Mouse (Mus musculus) layer of hippocampus, postnatal 36 days (tissue): ENCODE measurements around the gene Fam110a. TPM values are rescaled to one million over a fixed set of nuclear protein-coding genes. Genes with fewer than 3 reads are reported as not detected.

Experiments
- DNase-seq, 2 experiments: peaks; one replicate each; pipeline ENCODE4 v3.0.0; 2022
- microRNA-seq, 2 experiments: library from miRNA; unstranded; fragments of <30 nt; microRNA quantifications; one replicate each; pipeline ENCODE4 v1.2.0; 2021
- total RNA-seq, 2 experiments: library from RNA; stranded (reverse); gene quantifications; 2 replicates each; pipeline ENCODE4 v1.2.3; 2021

Gene Fam110a
- total RNA-seq, 2 experiments from 2014 or later = 7.2 to 7.4 TPM

GRCm38 (mm10) chr2:151930389-151931074 is 49.5 kb downstream of the Fam110a start:
- DNase-seq = peak; percentile 81 to 84

GRCm38 (mm10) chr2:151927103-151927502 is 52.9 kb downstream of the Fam110a start:
- DNase-seq = no peak

DNA sequence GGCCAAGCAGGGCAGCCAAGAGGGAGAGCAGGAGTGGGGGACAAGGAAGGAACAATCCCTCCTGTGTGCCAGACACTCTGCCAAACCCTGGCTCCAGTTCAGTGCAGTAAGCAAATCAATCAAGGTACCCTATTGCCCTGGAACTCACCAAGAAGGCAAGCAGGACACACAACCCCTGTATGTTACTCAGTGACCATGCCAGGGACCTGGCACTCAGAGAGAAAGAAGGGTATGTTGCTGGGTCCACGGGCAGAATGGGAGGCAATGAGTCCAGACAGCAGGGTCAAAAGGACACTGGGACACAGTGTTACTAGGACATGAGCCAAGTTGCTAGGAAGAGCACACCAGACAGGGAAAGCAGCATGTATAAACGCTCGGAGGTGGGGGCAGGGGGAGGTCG is 54.3 kb downstream of the Fam110a start:
- no peak for DNase-seq

DNA sequence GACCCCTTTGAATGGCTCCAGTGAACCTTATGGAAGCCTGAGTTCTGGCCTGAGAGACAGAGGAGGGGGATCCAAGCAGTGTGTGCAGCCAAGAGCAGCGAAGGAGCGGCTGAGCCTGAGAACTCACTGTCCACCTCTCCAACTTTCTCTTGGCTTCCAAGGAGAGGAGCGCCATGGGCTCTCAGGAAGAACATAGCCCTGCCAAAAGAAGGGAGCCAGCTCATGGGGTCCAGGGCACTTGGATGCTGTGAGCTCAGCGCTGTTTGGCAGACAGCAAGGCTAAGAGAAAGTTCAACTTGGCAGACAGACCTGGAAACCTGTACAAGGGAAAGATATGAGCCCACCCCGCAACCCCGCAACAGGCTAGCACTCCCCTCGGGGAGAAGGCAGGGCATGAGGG is 55.7 kb downstream of the Fam110a start:
- DNase-seq = no peak

- no peak for DNase-seq
These were observed 58.4 kb downstream of the Fam110a start for GRCm38 (mm10) chr2:151921596-151921995.

GRCm38 (mm10) chr2:151921068-151921467 is 59.0 kb downstream of the Fam110a start:
- no peak for DNase-seq

Small RNAs within 50 kb of the gene (microRNA-seq; reads per million reads assigned to microRNA genes)
- gene Mir1953 = 0 reads per million in 2 experiments

Other genes with a start within 250 kb of the Fam110a start
- gene Psmf1, start 236.0 kb downstream of the Fam110a start, total RNA-seq = 10 to 100 TPM; 31.3 to 33.7 TPM
- gene Rspo4, start 137.3 kb downstream of the Fam110a start, total RNA-seq = not detected
- gene Angpt4, start 69.0 kb downstream of the Fam110a start, total RNA-seq = under 1 TPM; 0.15 to 0.25 TPM
- gene Slc52a3, start 16.3 kb upstream of the Fam110a start, total RNA-seq = 1 to 10 TPM; 2.8 to 3.0 TPM
- gene Scrt2, start 101.3 kb upstream of the Fam110a start, total RNA-seq = 10 to 100 TPM; 25.1 to 27.1 TPM
- 10 to 100 TPM; 71.6 to 77.6 TPM for gene Srxn1, start 125.3 kb upstream of the Fam110a start, total RNA-seq
- gene Tcf15, start 163.3 kb upstream of the Fam110a start, total RNA-seq = 1 to 10 TPM; 2.9 to 4.3 TPM
- gene Csnk2a1, start 246.6 kb upstream of the Fam110a start, total RNA-seq = 100 to 1,000 TPM in 1 of 2 experiments, 10 to 100 TPM in 1; 98.3 to 101 TPM